Mouse (Mus musculus): ENCODE data around the gene Ampd1.
A peak's percentile ranks its signal among the peaks of the same experiment; 100 is the strongest.

The Ampd1 gene

GRCm38 (mm10) chr3:103073771-103074170 is at the start of gene Ampd1:
TSS of gene Ampd1 (plus strand) at chr3:103074014.
- no peak for DNase-seq

GRCm38 (mm10) chr3:103026174-103026573 is 47.6 kb upstream of the Ampd1 start:
- DNase-seq = no peak

GRCm38 (mm10) chr3:103040285-103040684 is 33.5 kb upstream of the Ampd1 start:
- no peak for DNase-seq

- DNase-seq = no peak
Measured at GRCm38 (mm10) chr3:103040861-103041379, 32.9 kb upstream of the Ampd1 start.

GRCm38 (mm10) chr3:103056016-103056595 is 17.7 kb upstream of the Ampd1 start:
- DNase-seq = no peak

- DNase-seq = no peak
Measured at GRCm38 (mm10) chr3:103057752-103058151, 16.1 kb upstream of the Ampd1 start.

GRCm38 (mm10) chr3:103058207-103059157 is 15.3 kb upstream of the Ampd1 start, which contains the start of gene Nras:
TSS of gene Nras (plus strand) at chr3:103058285.
- DNase-seq = peak; percentile 91 to 93

- no peak for DNase-seq
Measured at GRCm38 (mm10) chr3:103066927-103067326, 6.9 kb upstream of the Ampd1 start.

- DNase-seq = no peak
Measured at GRCm38 (mm10) chr3:103068971-103069370, 4.8 kb upstream of the Ampd1 start.

GRCm38 (mm10) chr3:103075871-103076270 is 2.1 kb downstream of the Ampd1 start:
- DNase-seq = no peak

- no peak for DNase-seq
Measured at GRCm38 (mm10) chr3:103076476-103076875, 2.7 kb downstream of the Ampd1 start.

- no peak for DNase-seq
Measured at GRCm38 (mm10) chr3:103079301-103079700, 5.5 kb downstream of the Ampd1 start.

- no peak for DNase-seq
Measured at GRCm38 (mm10) chr3:103081051-103081450, 7.2 kb downstream of the Ampd1 start.

- no peak for DNase-seq
Measured at GRCm38 (mm10) chr3:103081861-103082453, 8.1 kb downstream of the Ampd1 start.

GRCm38 (mm10) chr3:103082761-103083160 is 8.9 kb downstream of the Ampd1 start:
- no peak for DNase-seq

GRCm38 (mm10) chr3:103085986-103086385 is 12.2 kb downstream of the Ampd1 start:
- DNase-seq = no peak

- DNase-seq = no peak
Measured at GRCm38 (mm10) chr3:103091753-103092152, 17.9 kb downstream of the Ampd1 start.

GRCm38 (mm10) chr3:103098662-103099061 is 24.8 kb downstream of the Ampd1 start:
- DNase-seq = no peak

GRCm38 (mm10) chr3:103099667-103100066 is 25.9 kb downstream of the Ampd1 start:
- DNase-seq = no peak

- no peak for DNase-seq
Measured at GRCm38 (mm10) chr3:103100735-103101134, 26.9 kb downstream of the Ampd1 start.

GRCm38 (mm10) chr3:103101194-103101593 is 27.4 kb downstream of the Ampd1 start:
- DNase-seq = no peak

GRCm38 (mm10) chr3:103101909-103102308 is 28.1 kb downstream of the Ampd1 start:
- DNase-seq = no peak
